Mouse (Mus musculus) thymus, adult 2 months (tissue): ENCODE measurements at regions not wholly inside any gene's neighbourhood (a gene's known extent, or its start where the extent isn't known, plus 50 kb on each side); places are given as distances from the start of the nearest gene placed in this dataset.

Source experiments
- DNase-seq: peaks from one replicate; pipeline ENCODE4 v3.0.0; 2021
- H3K27ac ChIP-seq: fragments of 200-500 bp; 2 replicates; pipeline ENCODE4 v1.5.1; 2012; ENCODE audit warnings: low read length, control low read depth; ENCODE audit not compliant: control insufficient read depth, insufficient read depth
- H3K27me3 ChIP-seq: fragments of 200-500 bp; 2 replicates; pipeline ENCODE4 v1.6.1; 2012; ENCODE audit warnings: mild to moderate bottlenecking, low read length, moderate library complexity, mixed read lengths; ENCODE audit not compliant: control insufficient read depth, insufficient read depth
- H3K36me3 ChIP-seq: fragments of 200-500 bp; 2 replicates; pipeline ENCODE4 v1.6.1; 2012; ENCODE audit warnings: mild to moderate bottlenecking, low read length, moderate library complexity; ENCODE audit not compliant: control insufficient read depth, insufficient read depth
- H3K4me1 ChIP-seq: fragments of 200-500 bp; replicated peaks from 2 replicates; pipeline ENCODE4 v1.6.1; 2012; ENCODE audit warnings: low read length; ENCODE audit not compliant: control insufficient read depth, insufficient read depth
- H3K4me3 ChIP-seq: fragments of 200-500 bp; 2 replicates; pipeline ENCODE4 v1.5.1; 2012; ENCODE audit warnings: mild to moderate bottlenecking, low read length, control low read depth, moderate library complexity; ENCODE audit not compliant: control insufficient read depth, insufficient read depth
- CTCF ChIP-seq: fragments of 200-500 bp; IDR thresholded peaks from 2 replicates; pipeline ENCODE4 v1.5.1; 2012; ENCODE audit warnings: mild to moderate bottlenecking, control low read depth, low read length, moderate library complexity, borderline replicate concordance; ENCODE audit not compliant: control insufficient read depth, poor library complexity, insufficient read depth; ENCODE audit errors: extremely low read depth
- POLR2A ChIP-seq: fragments of 200-500 bp; IDR thresholded peaks from 2 replicates; pipeline ENCODE4 v1.6.1; 2012; ENCODE audit warnings: mild to moderate bottlenecking, low read length, control low read depth, moderate library complexity; ENCODE audit not compliant: control insufficient read depth, poor library complexity, insufficient read depth; ENCODE audit errors: extremely low read depth
- WGBS: fragments of 180-500 bp; shearing (Covaris S2); methylation state at CpG from one replicate; pipeline ENCODE4 v1.1.7; 2018; 5-methylcytosine and 5-hydroxymethylcytosine counted together

DNA sequence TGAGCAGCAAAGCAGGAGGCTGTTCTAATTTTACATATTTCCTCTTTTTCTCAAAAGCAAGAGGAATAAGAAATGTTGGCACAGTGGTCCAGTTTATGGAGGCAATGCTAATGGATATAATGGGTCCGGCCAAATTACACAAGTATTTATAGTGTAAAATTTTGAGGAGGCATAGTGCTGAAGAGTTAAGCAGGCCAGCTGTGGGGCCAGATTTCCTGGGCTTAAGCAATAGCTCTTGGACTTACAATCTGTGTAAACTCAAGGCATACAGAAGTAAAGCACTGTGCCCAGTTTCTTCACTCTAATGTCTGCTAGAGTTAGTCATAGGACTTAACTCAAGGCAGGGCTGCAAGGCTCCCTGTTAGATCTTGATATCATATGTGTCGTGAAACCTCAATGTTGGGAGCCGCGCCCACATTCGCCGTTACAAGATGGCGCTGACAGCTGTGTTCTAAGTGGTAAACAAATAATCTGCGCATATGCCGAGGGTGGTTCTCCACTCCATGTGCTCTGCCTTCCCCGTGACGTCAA lies 2094.9 kb downstream of the 4930444P10Rik start:
- 96% methylated on average over 9 of the region's 11 CpGs for WGBS
- no peak for TF ChIP-seq POLR2A
- no peak for TF ChIP-seq CTCF
- H3K27me3 ChIP-seq, result no peaks in the 10 kb centered on the region
- no peak overlapping the region for H3K27ac ChIP-seq
- H3K4me3 ChIP-seq, result no peak overlapping the region
- DNase-seq, result no peak
- H3K36me3 ChIP-seq, result no peaks in the 10 kb centered on the region
- no peaks in the 10 kb centered on the region for H3K4me1 ChIP-seq

DNA sequence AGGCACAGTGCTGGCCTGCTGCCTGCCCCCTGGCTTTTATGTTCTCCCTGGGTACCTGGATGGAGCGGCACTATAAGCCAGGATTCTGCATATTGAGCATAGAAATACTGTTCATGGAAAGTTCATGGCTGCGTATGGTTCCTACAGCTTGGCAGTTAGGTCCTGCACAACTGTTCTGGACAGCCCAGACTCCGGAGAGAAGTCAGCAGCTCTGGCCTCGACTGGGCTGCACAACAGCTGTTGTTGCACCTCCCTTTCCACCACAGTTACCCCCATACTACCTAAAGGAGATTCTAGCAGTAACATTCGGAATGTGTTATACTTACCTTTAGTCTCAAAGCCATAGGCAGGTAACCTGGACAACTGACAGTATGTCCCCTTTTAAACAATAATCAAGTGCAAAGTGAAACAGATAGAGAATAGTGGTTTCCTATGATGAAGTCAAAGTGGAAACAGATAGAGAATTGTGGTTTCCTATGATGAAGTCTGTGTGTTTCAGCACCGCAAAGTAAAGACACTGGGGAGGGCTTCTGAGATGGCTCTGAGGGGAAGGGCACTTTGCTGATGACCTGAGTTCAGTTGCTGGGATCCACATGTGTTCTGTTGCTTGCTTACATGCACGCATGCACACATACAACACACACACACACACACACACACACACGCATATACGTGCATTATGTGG lies 2099.2 kb downstream of the 4930444P10Rik start:
- WGBS, result 48% methylated on average over 9 of the region's 9 CpGs
- Histone ChIP-seq H3K4me3 (no peak overlapping the region), H3K27ac (no peak overlapping the region), H3K4me1 (no peaks in the 10 kb centered on the region), H3K27me3 (no peaks in the 10 kb centered on the region), H3K36me3 (no peaks in the 10 kb centered on the region)
- TF ChIP-seq CTCF (no peak), POLR2A (no peak)
- no peak for DNase-seq

DNA sequence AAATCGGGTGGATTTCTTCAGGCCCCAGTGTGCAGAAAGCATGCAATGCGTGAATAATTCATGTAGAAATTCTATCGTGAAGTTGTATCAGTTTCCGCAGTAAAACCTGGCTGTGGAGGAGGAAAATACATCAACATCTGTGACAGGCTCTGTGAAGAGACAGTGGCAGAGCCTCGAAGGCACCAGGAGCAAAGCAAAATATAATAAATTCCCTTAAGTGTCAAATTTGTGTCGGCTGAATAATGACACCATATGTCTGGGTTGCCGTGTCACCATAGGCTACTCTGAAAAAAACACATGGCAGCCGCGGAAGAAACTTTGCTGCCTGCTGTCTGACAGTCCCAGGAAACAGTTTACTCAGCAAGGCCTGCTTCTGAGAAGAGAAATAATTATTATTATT lies 2100.1 kb downstream of the 4930444P10Rik start:
- Histone ChIP-seq H3K27ac (no peak overlapping the region), H3K27me3 (no peaks in the 10 kb centered on the region), H3K36me3 (no peaks in the 10 kb centered on the region), H3K4me1 (no peaks in the 10 kb centered on the region), H3K4me3 (no peak overlapping the region)
- WGBS, result 87% methylated on average over 9 of the region's 9 CpGs
- DNase-seq, result no peak
- TF ChIP-seq CTCF, result no peak
- no peak for TF ChIP-seq POLR2A

DNA sequence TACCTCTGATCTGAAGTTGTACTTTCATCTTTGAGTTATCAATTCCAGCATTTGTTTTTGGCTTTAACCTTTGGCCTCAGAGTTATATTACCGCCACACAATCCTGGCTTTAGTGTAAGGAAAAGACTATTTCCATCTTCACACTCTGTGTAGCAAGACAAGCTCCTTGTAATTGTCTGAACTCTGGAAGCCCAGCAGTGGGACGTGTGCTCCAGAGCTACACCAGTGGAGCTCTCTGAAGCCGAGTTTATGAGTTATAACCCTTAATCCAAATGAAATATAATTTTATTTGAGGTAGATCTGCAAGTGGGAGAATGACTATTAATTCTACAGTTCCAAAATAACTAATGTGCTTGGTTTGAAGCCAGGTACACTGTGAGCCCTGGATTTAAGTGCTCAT lies 2103.8 kb downstream of the 4930444P10Rik start:
- Histone ChIP-seq H3K4me1 (no peaks in the 10 kb centered on the region), H3K27ac (no peak overlapping the region), H3K36me3 (no peaks in the 10 kb centered on the region), H3K4me3 (no peak overlapping the region), H3K27me3 (no peaks in the 10 kb centered on the region)
- TF ChIP-seq POLR2A (no peak), CTCF (no peak)
- no peak for DNase-seq
- WGBS, result 93% methylated on average over 3 of the region's 3 CpGs

DNA sequence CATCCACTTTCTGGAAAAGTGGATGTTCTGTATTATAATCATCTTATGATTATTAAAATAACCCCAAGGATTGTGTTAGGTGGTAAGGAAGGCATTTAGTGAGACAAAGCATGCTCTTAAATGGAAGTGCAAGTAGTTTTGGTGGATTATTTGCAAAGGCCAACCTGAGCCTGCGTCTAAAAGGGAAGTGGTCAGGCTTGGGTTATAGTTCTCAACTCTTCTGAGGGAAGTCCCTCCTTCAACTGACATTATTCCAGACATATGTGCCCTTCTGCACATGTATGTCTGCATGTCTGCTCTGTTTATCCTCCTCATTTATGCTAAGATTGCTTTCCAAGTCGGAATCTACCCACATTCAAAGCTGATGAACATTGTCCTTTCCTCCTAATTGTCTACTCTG lies 2108.3 kb downstream of the 4930444P10Rik start:
- H3K27me3 ChIP-seq, result no peaks in the 10 kb centered on the region
- no peaks in the 10 kb centered on the region for H3K4me1 ChIP-seq
- no peak overlapping the region for H3K4me3 ChIP-seq
- DNase-seq, result no peak
- no peaks in the 10 kb centered on the region for H3K36me3 ChIP-seq
- no peak overlapping the region for H3K27ac ChIP-seq
- TF ChIP-seq CTCF (no peak), POLR2A (no peak)
- 55% methylated on average over 2 of the region's 2 CpGs for WGBS

DNA sequence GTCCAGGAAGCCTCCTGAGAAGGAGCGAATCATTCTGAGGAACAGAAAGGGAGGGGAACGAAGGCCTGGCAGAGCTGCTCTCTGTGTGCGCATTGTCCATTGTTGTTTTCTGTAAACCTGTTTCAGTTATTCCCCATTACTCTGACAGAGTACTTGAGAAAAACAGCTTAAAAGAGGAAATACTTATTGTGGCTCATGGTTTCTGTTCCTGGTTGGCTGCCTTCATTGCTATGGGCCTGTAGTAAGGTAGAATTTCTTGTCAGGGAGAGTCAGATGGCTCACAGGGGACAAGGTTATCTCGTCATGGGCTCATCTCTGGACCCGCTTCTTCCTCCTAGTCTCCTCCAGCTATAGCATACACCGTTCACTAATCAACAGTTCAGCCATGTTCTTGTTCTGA lies 2112.9 kb downstream of the 4930444P10Rik start:
- H3K4me1 ChIP-seq, result no peaks in the 10 kb centered on the region
- TF ChIP-seq CTCF (no peak), POLR2A (no peak)
- no peaks in the 10 kb centered on the region for H3K27me3 ChIP-seq
- no peak overlapping the region for H3K4me3 ChIP-seq
- no peak for DNase-seq
- no peak overlapping the region for H3K27ac ChIP-seq
- H3K36me3 ChIP-seq, result no peaks in the 10 kb centered on the region
- 74% methylated on average over 6 of the region's 6 CpGs for WGBS
